Mouse (Mus musculus): ENCODE measurements at regions not wholly inside any gene's neighbourhood (a gene's known extent, or its start where the extent isn't known, plus 50 kb on each side); places are given as distances from the start of the nearest gene placed in this dataset.

DNA sequence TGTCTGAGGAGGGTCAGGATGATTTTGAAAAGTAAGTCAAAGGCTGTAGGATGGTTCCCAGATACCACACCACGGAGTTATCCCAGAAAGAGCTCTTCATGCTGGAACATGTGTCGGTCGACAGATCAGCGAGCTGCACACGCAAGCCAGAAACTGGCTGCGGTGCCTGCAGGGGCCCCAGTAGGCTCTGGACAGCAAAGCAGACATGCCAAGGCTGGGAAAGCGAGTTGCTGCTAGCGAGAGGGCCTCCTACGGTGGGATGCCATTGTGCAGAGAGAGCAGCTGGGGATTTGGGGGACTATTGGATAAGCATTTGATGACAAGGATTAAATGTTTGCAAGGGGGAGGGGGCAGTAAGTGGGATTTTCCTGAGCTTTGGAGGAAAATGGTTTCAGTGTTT is 145.4 kb upstream of the Cops8 start:
- TF ChIP-seq CTCF (IDR thresholded peaks at IDR 0.05; ENCODE audit: control insufficient read depth, insufficient read depth, insufficient read length): no peak
- no peak for TF ChIP-seq MYOD1 (IDR thresholded peaks at IDR 0.05; ENCODE audit: control insufficient read depth, insufficient read length, low read depth)
- no peak for TF ChIP-seq MAX (IDR thresholded peaks at IDR 0.05)
- no peak for TF ChIP-seq CEBPB (IDR thresholded peaks at IDR 0.05; ENCODE audit: low read depth)
- no peak for TF ChIP-seq USF1 (IDR thresholded peaks at IDR 0.05; ENCODE audit: low read depth)
- no peak for TF ChIP-seq MYOG (IDR thresholded peaks at IDR 0.05; ENCODE audit: control insufficient read depth, extremely low read depth, insufficient read length)
- no peak for TF ChIP-seq FOSL1 (IDR thresholded peaks at IDR 0.05; ENCODE audit: insufficient read depth, low read length, poor library complexity, severe bottlenecking)
